Mouse (Mus musculus): ENCODE results near the gene Rbm25.

The Rbm25 gene

GRCm38 (mm10) chr12:83650346-83650745, 19.3 kb downstream of the Rbm25 start:
- DNase-seq (ENCODE audit: low read depth, low spot score) = no peak

GRCm38 (mm10) chr12:83651414-83651813, 20.4 kb downstream of the Rbm25 start:
- DNase-seq (ENCODE audit: low read depth, low spot score) = no peak

GRCm38 (mm10) chr12:83685466-83685865, 54.4 kb downstream of the Rbm25 start:
- DNase-seq (ENCODE audit: low read depth, low spot score) = no peak

GRCm38 (mm10) chr12:83686575-83687350, 55.7 kb downstream of the Rbm25 start:
- DNase-seq (ENCODE audit: low read depth, low spot score) = no peak

- peak; percentile 85 for DNase-seq (ENCODE audit: low read depth, low spot score)
Observed at GRCm38 (mm10) chr12:83687934-83688315, 56.9 kb downstream of the Rbm25 start, which contains the start of gene Psen1. Gene Psen1 (plus strand): TSS chr12:83688152.

- peak; percentile 17 for DNase-seq (ENCODE audit: low read depth, low spot score)
Observed at GRCm38 (mm10) chr12:83688316-83689086, 57.5 kb downstream of the Rbm25 start.

- no peak for DNase-seq (ENCODE audit: low read depth, low spot score)
Observed at GRCm38 (mm10) chr12:83689087-83689432, 58.0 kb downstream of the Rbm25 start.

- no peak for DNase-seq (ENCODE audit: low read depth, low spot score)
Observed at GRCm38 (mm10) chr12:83694011-83694410, 63.0 kb downstream of the Rbm25 start.

GRCm38 (mm10) chr12:83694669-83695068, 63.6 kb downstream of the Rbm25 start:
- DNase-seq (ENCODE audit: low read depth, low spot score) = no peak

GRCm38 (mm10) chr12:83698637-83699036, 67.6 kb downstream of the Rbm25 start:
- no peak for DNase-seq (ENCODE audit: low read depth, low spot score)

GRCm38 (mm10) chr12:83701608-83702007, 70.6 kb downstream of the Rbm25 start:
- DNase-seq (ENCODE audit: low read depth, low spot score) = no peak

GRCm38 (mm10) chr12:83702796-83703195, 71.8 kb downstream of the Rbm25 start:
- no peak for DNase-seq (ENCODE audit: low read depth, low spot score)

- no peak for DNase-seq (ENCODE audit: low read depth, low spot score)
Observed at GRCm38 (mm10) chr12:83706951-83707350, 75.9 kb downstream of the Rbm25 start.

- DNase-seq (ENCODE audit: low read depth, low spot score) = no peak
Observed at GRCm38 (mm10) chr12:83708160-83709092, 77.4 kb downstream of the Rbm25 start.

- no peak for DNase-seq (ENCODE audit: low read depth, low spot score)
Observed at GRCm38 (mm10) chr12:83709934-83710333, 78.9 kb downstream of the Rbm25 start.

- peak; percentile 30 for DNase-seq (ENCODE audit: low read depth, low spot score)
Observed at GRCm38 (mm10) chr12:83713749-83714148, 82.7 kb downstream of the Rbm25 start.

- no peak for DNase-seq (ENCODE audit: low read depth, low spot score)
Observed at GRCm38 (mm10) chr12:83716416-83717184, 85.6 kb downstream of the Rbm25 start.

- DNase-seq (ENCODE audit: low read depth, low spot score) = no peak
Observed at GRCm38 (mm10) chr12:83719431-83719830, 88.4 kb downstream of the Rbm25 start.

- peak; percentile 46 for DNase-seq (ENCODE audit: low read depth, low spot score)
Observed at GRCm38 (mm10) chr12:83721281-83721680, 90.2 kb downstream of the Rbm25 start.

- no peak for DNase-seq (ENCODE audit: low read depth, low spot score)
Observed at GRCm38 (mm10) chr12:83723037-83723436, 92.0 kb downstream of the Rbm25 start.

Measured in skeletal muscle tissue, adult 2 months (tissue).